Mouse (Mus musculus) erythroblast, embryonic 14.5 days (primary cell): ENCODE measurements around the gene Syn1.

Experiments used
- GATA1 ChIP-seq: IDR thresholded peaks from 2 replicates; pipeline ENCODE4 v1.6.1; 2012; ENCODE audit warnings: low read length, inconsistent platforms, mixed read lengths
- TAL1 ChIP-seq: IDR thresholded peaks from 3 replicates; pipeline ENCODE4 v1.6.1; 2012; ENCODE audit warnings: low read length, inconsistent platforms, mixed read lengths

- TF ChIP-seq GATA1, result no peak
- TF ChIP-seq TAL1, result no peak
Measured at GRCm38 (mm10) chrX:20868091-20868490, 52.7 kb downstream of the Syn1 start.
